In genomic region chr13:29985855-29986755, GRCm38 (mm10) we compare ENCODE assay signal across 8 mouse cellular contexts. TPM values are rescaled to one million over a fixed set of nuclear protein-coding genes. Genes with fewer than 3 reads are reported as not detected.
A peak's percentile ranks its signal among the peaks of the same experiment; 100 is the strongest.
DNase-seq lines count a peak whose midpoint lies in the region; ATAC-seq and TF ChIP-seq lines count a peak whose summit lies in the region.

Gene E2f3 (minus strand): TSS chr13:29986063.

- H3K4me1 ChIP-seq in hindbrain, postnatal 0 days (ENCODE audit: insufficient read depth, low read length) = no peaks in the 10 kb centered on the region

- peak; percentile 83 for ATAC-seq in common myeloid progenitor, adult 5-6 weeks (replicated peaks; ENCODE audit: low read depth, poor library complexity, severe bottlenecking)
- ATAC-seq in hindbrain, postnatal 0 days = peak; percentile 99
- ATAC-seq in megakaryocyte, adult 5-6 weeks (ENCODE audit: poor library complexity, severe bottlenecking) = peak; percentile 83

- DNase-seq in ZHBTc4 (ENCODE audit: low read depth, low spot score) = peak; percentile 99
- peak; percentile 99 for DNase-seq in gastrocnemius, adult 2 months
- peak; percentile 100 for DNase-seq in hindbrain, postnatal 0 days (ENCODE audit: low spot score)
- DNase-seq in left cerebral cortex, adult 2 months (ENCODE audit: extremely low spot score in 1 of 2, low spot score in 2 of 2) = peak; percentile 96 to 98
- DNase-seq in right cerebral cortex, adult 2 months (ENCODE audit: low spot score in 2 of 2) = peak; percentile 99
- peak; percentile 99 for DNase-seq in urinary bladder, postnatal 14 days (ENCODE audit: low spot score)

- WGBS in hindbrain, postnatal 0 days = under 1% methylated on average over 45 of the region's 45 CpGs

- no peaks in the 10 kb centered on the region for H3K36me3 ChIP-seq in hindbrain, postnatal 0 days (ENCODE audit: insufficient read depth, low read length)

- H3K4me2 ChIP-seq in hindbrain, postnatal 0 days (ENCODE audit: low read depth, low read length) = peak within 1 kb of the TSS; percentile 100

- H3K9ac ChIP-seq in hindbrain, postnatal 0 days (replicated peaks; ENCODE audit: low read length) = peak within 1 kb of the TSS; percentile 94

- peak within 1 kb of the TSS; percentile 96 for H3K4me3 ChIP-seq in gastrocnemius, adult 2 months
- H3K4me3 ChIP-seq in hindbrain, postnatal 0 days (ENCODE audit: low read length) = peak within 1 kb of the TSS; percentile 94
- peak within 1 kb of the TSS; percentile 88 for H3K4me3 ChIP-seq in left cerebral cortex, adult 2 months

- TF ChIP-seq CTCF in gastrocnemius, adult 2 months (IDR thresholded peaks at IDR 0.05) = no peak
- no peak for TF ChIP-seq CTCF in hindbrain, postnatal 0 days (IDR thresholded peaks at IDR 0.05; ENCODE audit: low read depth)
- TF ChIP-seq CTCF in left cerebral cortex, adult 2 months (IDR thresholded peaks at IDR 0.05) = peak; percentile 4; the same call in 1 of the 2 replicates

- intact Hi-C loops in gastrocnemius, adult 2 months (cut with DNase I) = loop anchor here (2.0 to 10.0 kb wide), 4 partner anchors 61 to 249 kb away; partner anchors contain the start of gene Cdkal1
- intact Hi-C loops in left cerebral cortex, adult 2 months (cut with DNase I) = loop anchor here (2.0 kb wide), 2 partner anchors 99 to 273 kb away; no protein-coding TSS in a partner anchor

- peak within 1 kb of the TSS; percentile 92 for H3K27ac ChIP-seq in gastrocnemius, adult 2 months
- peak within 1 kb of the TSS; percentile 94 for H3K27ac ChIP-seq in hindbrain, postnatal 0 days
- peak within 1 kb of the TSS; percentile 89 for H3K27ac ChIP-seq in left cerebral cortex, adult 2 months

- H3K9me3 ChIP-seq in hindbrain, postnatal 0 days (ENCODE audit: low read length) = no peaks in the 10 kb centered on the region

- H3K27me3 ChIP-seq in hindbrain, postnatal 0 days (ENCODE audit: insufficient read depth, low read length) = no peaks in the 10 kb centered on the region

RNA-seq across cellular contexts. Expression of gene E2f3, which starts in this region (rescaled TPM):
- total RNA-seq in common myeloid progenitor, adult 5-6 weeks (2017) = 13.5 and 15.1 TPM in 2 replicates
- total RNA-seq in gastrocnemius, adult 2 months (2021) = 10 to 100 TPM in 1 of 2 experiments, 1 to 10 TPM in 1; 9.6 to 10.8 TPM
- total RNA-seq in hindbrain, postnatal 0 days (2014; rRNA removed) = 9.5 and 12.4 TPM in 2 replicates
- polyA plus RNA-seq in hindbrain, postnatal 0 days (2015; fragmentation: Nextera tagmentation; extraction: Ambion mirVana) = 3.5 and 3.8 TPM in 2 replicates
- 10 to 100 TPM; 21.1 to 21.8 TPM for total RNA-seq in left cerebral cortex, adult 2 months (2021)
- 7.3 and 7.5 TPM in 2 replicates for total RNA-seq in megakaryocyte, adult 5-6 weeks (2015)
- 5.4 TPM in 2 replicates for total RNA-seq in megakaryocyte, adult 5-6 weeks (2017)

Comparison
In these comparisons a context has a peak if more than half of its experiments do, and no peak if none do; other contexts are left out.
1. Peak in every context shown above with its lines: DNase-seq, ATAC-seq, H3K4me3 ChIP-seq and H3K27ac ChIP-seq.